Mouse (Mus musculus): ENCODE results near the gene Isl2. TPM values are rescaled to one million over a fixed set of nuclear protein-coding genes. Genes with fewer than 3 reads are reported as not detected.

Gene Isl2
- 0.12 TPM in 1 of 2 replicates, not detected in the other for polyA plus RNA-seq (2014; fragmentation: Nextera tagmentation; extraction: Ambion mirVana)

DNA sequence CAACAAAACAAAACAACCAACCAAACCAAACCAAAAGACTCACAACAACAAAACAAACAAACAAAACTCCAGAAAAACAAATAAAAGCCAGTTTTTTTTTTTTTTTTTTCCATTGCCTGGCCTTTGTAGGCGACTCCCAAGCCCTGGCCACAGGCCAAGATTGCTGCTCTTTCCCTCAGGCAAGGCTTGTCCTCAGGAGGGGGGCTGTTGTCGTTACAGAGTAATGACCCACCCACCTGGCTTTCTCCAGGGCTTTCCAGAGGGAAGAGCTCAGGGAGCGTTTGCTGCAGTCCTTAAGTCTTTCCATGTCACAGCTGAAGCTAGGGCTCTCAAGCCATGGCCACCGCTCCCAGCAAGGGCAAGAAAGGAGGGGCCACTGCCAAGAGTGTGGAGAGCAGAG is at the start of gene Isl2:
Isl2 (plus strand) TSS at position 296 of the 400 bp plus-strand sequence.
- Histone ChIP-seq H3K9ac (no peak within 1 kb of the TSS), H3K27ac (ENCODE audit: low read depth) (no peak within 1 kb of the TSS), H3K4me3 (ENCODE audit: low read depth, low read length) (no peak within 1 kb of the TSS), H3K36me3 (ENCODE audit: insufficient read depth) (no peaks in the 10 kb centered on the region), H3K9me3 (ENCODE audit: low read depth, low read length) (no peaks in the 10 kb centered on the region), H3K27me3 (ENCODE audit: insufficient read depth, low read length) (peaks cover 53% of the 10 kb centered on the region), H3K4me2 (peak within 1 kb of the TSS; percentile 79; the same call in 1 of the 2 replicates), H3K4me1 (ENCODE audit: insufficient read depth) (peaks cover 8% of the 10 kb centered on the region; the same call in 1 of the 2 replicates)
- ATAC-seq (ENCODE audit: insufficient read depth) (no peak), DNase-seq (peak; percentile 66)
- 10% methylated on average over 4 of the region's 4 CpGs for WGBS
- no peak for TF ChIP-seq CTCF (IDR thresholded peaks at IDR 0.05; ENCODE audit: low read depth)

DNA sequence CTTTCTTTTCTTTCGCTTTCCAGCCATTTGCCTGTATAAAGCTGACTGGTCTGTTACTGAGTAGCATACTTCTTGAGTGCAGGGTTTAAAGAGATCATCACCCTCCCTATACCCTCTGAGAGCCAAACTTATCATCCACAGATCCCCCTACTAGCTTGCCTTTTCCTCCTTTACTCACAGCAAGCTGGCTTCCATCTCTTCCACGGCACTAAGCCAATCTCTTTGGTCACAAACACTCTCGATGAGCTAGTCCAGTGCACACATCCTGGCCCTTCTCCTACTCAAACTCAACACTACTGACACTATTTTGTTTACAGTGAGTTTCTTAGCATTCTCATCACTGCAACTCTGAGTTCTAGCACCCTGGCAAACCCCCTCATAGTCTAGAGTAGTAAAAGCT is 30.6 kb upstream of the Isl2 start:
- WGBS, result 78% methylated on average over 3 of the region's 3 CpGs
- no peaks in the 10 kb centered on the region for H3K36me3 ChIP-seq (ENCODE audit: insufficient read depth)
- no peak for TF ChIP-seq CTCF (IDR thresholded peaks at IDR 0.05; ENCODE audit: low read depth)
- DNase-seq, result peak; percentile 8
- no peak overlapping the region for H3K4me3 ChIP-seq (ENCODE audit: low read depth, low read length)
- H3K27ac ChIP-seq (ENCODE audit: low read depth), result no peak overlapping the region
- no peaks in the 10 kb centered on the region for H3K4me1 ChIP-seq (ENCODE audit: insufficient read depth)
- H3K9ac ChIP-seq, result no peak overlapping the region
- H3K27me3 ChIP-seq (ENCODE audit: insufficient read depth, low read length), result no peaks in the 10 kb centered on the region
- no peaks in the 10 kb centered on the region for H3K9me3 ChIP-seq (ENCODE audit: low read depth, low read length)
- no peak for ATAC-seq (ENCODE audit: insufficient read depth)
- H3K4me2 ChIP-seq, result no peak overlapping the region

- Histone ChIP-seq H3K36me3 (ENCODE audit: insufficient read depth) (no peaks in the 10 kb centered on the region), H3K27ac (ENCODE audit: low read depth) (no peak overlapping the region), H3K4me2 (no peak overlapping the region), H3K4me3 (ENCODE audit: low read depth, low read length) (no peak overlapping the region), H3K9ac (no peak overlapping the region), H3K4me1 (ENCODE audit: insufficient read depth) (no peaks in the 10 kb centered on the region), H3K9me3 (ENCODE audit: low read depth, low read length) (no peaks in the 10 kb centered on the region), H3K27me3 (ENCODE audit: insufficient read depth, low read length) (no peaks in the 10 kb centered on the region)
- no peak for TF ChIP-seq CTCF (IDR thresholded peaks at IDR 0.05; ENCODE audit: low read depth)
- ATAC-seq (ENCODE audit: insufficient read depth), result no peak
- DNase-seq, result no peak
- WGBS, result 79% methylated on average over 4 of the region's 4 CpGs
Measured at GRCm38 (mm10) chr9:55508701-55509100, 29.8 kb upstream of the Isl2 start.

GRCm38 (mm10) chr9:55509731-55510130 is 28.7 kb upstream of the Isl2 start:
- H3K27me3 ChIP-seq (ENCODE audit: insufficient read depth, low read length), result no peaks in the 10 kb centered on the region
- no peaks in the 10 kb centered on the region for H3K36me3 ChIP-seq (ENCODE audit: insufficient read depth)
- no peak overlapping the region for H3K27ac ChIP-seq (ENCODE audit: low read depth)
- H3K4me2 ChIP-seq, result no peak overlapping the region
- TF ChIP-seq CTCF (IDR thresholded peaks at IDR 0.05; ENCODE audit: low read depth), result no peak
- H3K9ac ChIP-seq, result no peak overlapping the region
- H3K9me3 ChIP-seq (ENCODE audit: low read depth, low read length), result no peaks in the 10 kb centered on the region
- ATAC-seq (ENCODE audit: insufficient read depth) (no peak), DNase-seq (no peak)
- 76% methylated on average over 1 of the region's 1 CpGs for WGBS
- no peak overlapping the region for H3K4me3 ChIP-seq (ENCODE audit: low read depth, low read length)
- no peaks in the 10 kb centered on the region for H3K4me1 ChIP-seq (ENCODE audit: insufficient read depth)

DNA sequence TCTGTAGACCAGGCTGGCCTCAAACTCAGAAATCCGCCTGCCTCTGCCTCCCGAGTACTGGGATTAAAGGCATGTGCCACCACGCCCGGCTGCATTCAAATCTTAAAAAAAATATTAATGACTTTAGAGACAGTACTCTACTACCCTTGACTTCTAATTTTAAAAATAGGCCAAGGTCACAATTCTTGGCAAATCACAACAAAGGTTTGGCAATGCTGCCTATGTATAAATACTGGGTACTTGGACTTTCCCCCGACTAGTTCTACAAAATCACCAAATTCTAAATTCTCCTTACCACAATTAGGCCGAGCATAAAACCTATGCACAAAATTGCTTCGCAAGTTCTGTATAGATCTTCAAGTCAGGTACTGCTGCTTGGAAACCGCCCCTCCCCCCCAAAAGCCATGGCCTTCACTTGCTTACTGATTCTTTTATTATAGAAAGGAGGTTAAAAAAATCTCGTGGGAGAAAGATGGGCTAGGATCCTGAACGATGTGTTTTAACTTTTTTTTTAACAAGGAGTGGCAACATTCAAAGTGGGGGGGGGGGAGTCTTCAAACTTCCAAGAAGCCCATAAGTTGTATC is 27.7 kb upstream of the Isl2 start:
- Histone ChIP-seq H3K27me3 (ENCODE audit: insufficient read depth, low read length) (no peaks in the 10 kb centered on the region), H3K27ac (ENCODE audit: low read depth) (no peak overlapping the region), H3K36me3 (ENCODE audit: insufficient read depth) (no peaks in the 10 kb centered on the region), H3K4me1 (ENCODE audit: insufficient read depth) (no peaks in the 10 kb centered on the region), H3K4me2 (peak overlapping the region; percentile 71), H3K9ac (peak overlapping the region; percentile 81), H3K9me3 (ENCODE audit: low read depth, low read length) (no peaks in the 10 kb centered on the region), H3K4me3 (ENCODE audit: low read depth, low read length) (peak overlapping the region; percentile 85)
- ATAC-seq (ENCODE audit: insufficient read depth) (no peak), DNase-seq (no peak)
- TF ChIP-seq CTCF (IDR thresholded peaks at IDR 0.05; ENCODE audit: low read depth), result no peak
- 78% methylated on average over 10 of the region's 10 CpGs for WGBS

DNA sequence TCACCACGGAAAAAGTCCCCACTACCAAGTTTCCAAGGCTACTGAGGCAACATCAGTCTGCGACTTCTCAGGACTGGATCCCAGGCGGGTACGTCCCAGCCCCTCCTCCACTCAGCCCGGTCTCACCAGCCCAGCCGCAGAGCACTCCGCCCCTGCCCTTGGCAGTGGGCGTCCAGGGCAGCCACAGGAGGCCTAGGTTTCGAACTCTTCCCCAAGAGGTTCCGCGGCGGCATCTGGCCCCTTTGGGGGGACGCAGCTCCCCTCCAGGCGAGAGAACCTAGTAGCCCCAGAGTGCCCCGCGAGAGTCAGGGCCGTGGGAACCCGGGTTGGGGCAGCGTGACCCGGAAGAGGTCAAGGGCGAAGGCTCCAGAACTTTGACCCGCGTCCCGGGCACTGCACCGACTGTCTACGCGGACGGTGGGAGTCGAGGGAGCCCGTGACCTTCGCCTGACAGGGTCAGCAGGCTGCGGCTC is 26.9 kb upstream of the Isl2 start:
- H3K4me2 ChIP-seq, result peak overlapping the region; percentile 71
- under 1% methylated on average over 26 of the region's 32 CpGs for WGBS
- peak; percentile 78 for ATAC-seq (ENCODE audit: insufficient read depth)

DNA sequence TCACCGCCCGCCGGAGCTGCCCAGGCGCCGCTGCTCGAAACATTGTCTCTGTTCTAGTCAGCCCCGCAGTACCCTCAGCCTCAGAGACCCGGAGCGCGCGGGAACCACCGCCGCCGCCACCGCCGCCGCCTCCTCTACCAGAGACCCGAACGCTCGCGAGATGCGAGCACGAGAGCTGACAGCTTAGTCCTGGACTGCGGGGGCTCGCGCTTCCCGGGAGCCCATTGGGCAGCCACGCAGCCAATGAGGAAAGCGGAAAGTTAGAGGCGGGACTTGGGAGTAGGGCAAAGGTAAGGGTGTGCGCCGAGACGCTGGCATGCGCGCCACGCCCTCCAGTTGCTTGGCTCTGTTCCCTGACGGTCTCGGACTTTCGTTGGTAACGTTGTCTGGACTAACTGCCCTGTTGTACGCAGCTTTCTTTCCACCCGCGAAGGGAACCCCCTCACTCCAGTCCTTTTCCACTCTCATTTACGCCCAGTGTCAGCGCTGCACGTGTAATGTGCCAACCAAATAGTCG is 26.4 kb upstream of the Isl2 start, which contains the start of gene Etfa:
Etfa (minus strand) TSS at position 217 of the 517 bp plus-strand sequence.
- Histone ChIP-seq H3K9me3 (ENCODE audit: low read depth, low read length) (no peaks in the 10 kb centered on the region), H3K4me1 (ENCODE audit: insufficient read depth) (no peaks in the 10 kb centered on the region), H3K36me3 (ENCODE audit: insufficient read depth) (no peaks in the 10 kb centered on the region), H3K27ac (ENCODE audit: low read depth) (peak within 1 kb of the TSS; percentile 88), H3K4me2 (peak within 1 kb of the TSS; percentile 71), H3K9ac (peak within 1 kb of the TSS; percentile 81), H3K4me3 (ENCODE audit: low read depth, low read length) (peak within 1 kb of the TSS; percentile 85), H3K27me3 (ENCODE audit: insufficient read depth, low read length) (no peaks in the 10 kb centered on the region)
- peak; percentile 99 for ATAC-seq (ENCODE audit: insufficient read depth)
- WGBS, result under 1% methylated on average over 47 of the region's 47 CpGs
- TF ChIP-seq CTCF (IDR thresholded peaks at IDR 0.05; ENCODE audit: low read depth), result no peak
- peak; percentile 99 for DNase-seq

More for the DNA sequence above, 26.9 kb upstream of the Isl2 start:
- Histone ChIP-seq H3K27ac (ENCODE audit: low read depth) (peak overlapping the region; percentile 88), H3K4me3 (ENCODE audit: low read depth, low read length) (peak overlapping the region; percentile 85), H3K27me3 (ENCODE audit: insufficient read depth, low read length) (no peaks in the 10 kb centered on the region), H3K9me3 (ENCODE audit: low read depth, low read length) (no peaks in the 10 kb centered on the region), H3K9ac (peak overlapping the region; percentile 81), H3K4me1 (ENCODE audit: insufficient read depth) (no peaks in the 10 kb centered on the region), H3K36me3 (ENCODE audit: insufficient read depth) (no peaks in the 10 kb centered on the region)
- TF ChIP-seq CTCF (IDR thresholded peaks at IDR 0.05; ENCODE audit: low read depth), result no peak
- DNase-seq, result peak; percentile 73
